Mouse (Mus musculus) erythroblast, embryonic 14.5 days (primary cell): ENCODE results near the gene Wdr63. TPM values are rescaled to one million over a fixed set of nuclear protein-coding genes. Genes with fewer than 3 reads are reported as not detected.

Experiments
- H3K27me3 ChIP-seq: 2 replicates; pipeline ENCODE4 v1.6.1; 2012; ENCODE audit warnings: inconsistent platforms; ENCODE audit not compliant: control insufficient read depth
- H3K36me3 ChIP-seq: 2 replicates; pipeline ENCODE4 v1.6.1; 2012; ENCODE audit warnings: mild to moderate bottlenecking, inconsistent platforms; ENCODE audit not compliant: control insufficient read depth
- H3K4me1 ChIP-seq: 2 replicates; pipeline ENCODE4 v1.6.1; 2012; ENCODE audit warnings: inconsistent platforms; ENCODE audit not compliant: control insufficient read depth
- H3K4me3 ChIP-seq: replicated peaks from 2 replicates; pipeline ENCODE3; 2012; ENCODE audit warnings: moderate library complexity, mild to moderate bottlenecking, inconsistent platforms
- H3K9me3 ChIP-seq: 2 replicates; pipeline ENCODE4 v1.6.1; 2012; ENCODE audit warnings: low read length, inconsistent platforms, mixed read lengths; ENCODE audit not compliant: control insufficient read depth
- GATA1 ChIP-seq: IDR thresholded peaks from 2 replicates; pipeline ENCODE4 v1.6.1; 2012; ENCODE audit warnings: low read length, inconsistent platforms, mixed read lengths
- TAL1 ChIP-seq: IDR thresholded peaks from 3 replicates; pipeline ENCODE4 v1.6.1; 2012; ENCODE audit warnings: low read length, inconsistent platforms, mixed read lengths
- polyA plus RNA-seq: library from polyadenylated mRNA; stranded (reverse); fragments of >175 nt; gene quantifications from 2 replicates; pipeline ENCODE4 v1.2.3, GENCODE M21; 2012

Gene Wdr63
- polyA plus RNA-seq, 1 experiment, result not detected

DNA sequence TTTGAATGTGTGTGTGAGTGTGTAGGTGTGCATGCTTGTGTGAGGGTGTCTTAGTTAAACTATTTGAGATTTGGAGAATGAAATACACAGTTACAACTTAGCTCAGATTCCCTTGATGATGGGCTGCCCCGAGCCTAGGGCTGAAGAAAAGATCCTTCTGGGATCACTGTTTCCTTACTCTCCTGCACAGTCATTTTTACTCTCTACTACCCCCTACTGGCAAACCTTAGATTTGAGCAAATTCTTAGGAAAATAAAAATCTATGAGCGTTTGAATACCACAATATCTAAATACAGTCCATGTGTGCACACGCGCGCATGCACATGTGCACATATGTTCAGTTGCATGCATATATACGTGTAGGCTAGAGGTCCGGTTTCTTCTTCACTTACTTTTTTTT is 35.1 kb downstream of the Wdr63 start:
- no peak for TF ChIP-seq TAL1
- H3K4me3 ChIP-seq, result no peak overlapping the region

GRCm38 (mm10) chr3:146069276-146069675 is 38.7 kb downstream of the Wdr63 start:
- H3K9me3 ChIP-seq, result no peaks in the 10 kb centered on the region
- no peaks in the 10 kb centered on the region for H3K27me3 ChIP-seq
- H3K4me3 ChIP-seq, result no peak overlapping the region
- TF ChIP-seq TAL1 (no peak), GATA1 (no peak)
- H3K4me1 ChIP-seq, result no peaks in the 10 kb centered on the region
- no peaks in the 10 kb centered on the region for H3K36me3 ChIP-seq

More for the DNA sequence above, 35.1 kb downstream of the Wdr63 start:
- H3K4me1 ChIP-seq, result no peaks in the 10 kb centered on the region
- no peaks in the 10 kb centered on the region for H3K27me3 ChIP-seq
- H3K36me3 ChIP-seq, result no peaks in the 10 kb centered on the region
- H3K9me3 ChIP-seq, result no peaks in the 10 kb centered on the region

- H3K4me3 ChIP-seq, result no peak overlapping the region
- TF ChIP-seq GATA1 (no peak), TAL1 (no peak)
- H3K27me3 ChIP-seq, result no peaks in the 10 kb centered on the region
- no peaks in the 10 kb centered on the region for H3K4me1 ChIP-seq
- H3K9me3 ChIP-seq, result no peaks in the 10 kb centered on the region
- H3K36me3 ChIP-seq, result no peaks in the 10 kb centered on the region
Observed at GRCm38 (mm10) chr3:146063146-146063545, 44.8 kb downstream of the Wdr63 start.

GRCm38 (mm10) chr3:146059356-146059926 is 48.5 kb downstream of the Wdr63 start:
- no peak for TF ChIP-seq TAL1
- Histone ChIP-seq H3K4me1 (no peaks in the 10 kb centered on the region), H3K36me3 (no peaks in the 10 kb centered on the region), H3K27me3 (peaks cover 3% of the 10 kb centered on the region; the same call in 1 of the 2 replicates), H3K9me3 (no peaks in the 10 kb centered on the region), H3K4me3 (no peak overlapping the region)

GRCm38 (mm10) chr3:146058263-146058662 is 49.7 kb downstream of the Wdr63 start:
- Histone ChIP-seq H3K9me3 (no peaks in the 10 kb centered on the region), H3K4me1 (no peaks in the 10 kb centered on the region), H3K27me3 (peaks cover 3% of the 10 kb centered on the region; the same call in 1 of the 2 replicates), H3K4me3 (no peak overlapping the region), H3K36me3 (no peaks in the 10 kb centered on the region)
- no peak for TF ChIP-seq GATA1
- no peak for TF ChIP-seq TAL1

GRCm38 (mm10) chr3:146057131-146057530 is 50.8 kb downstream of the Wdr63 start:
- H3K4me1 ChIP-seq, result no peaks in the 10 kb centered on the region
- peaks cover 3% of the 10 kb centered on the region; the same call in 1 of the 2 replicates for H3K27me3 ChIP-seq
- H3K9me3 ChIP-seq, result no peaks in the 10 kb centered on the region
- H3K4me3 ChIP-seq, result no peak overlapping the region
- no peaks in the 10 kb centered on the region for H3K36me3 ChIP-seq
- TF ChIP-seq TAL1, result no peak
- TF ChIP-seq GATA1, result no peak

DNA sequence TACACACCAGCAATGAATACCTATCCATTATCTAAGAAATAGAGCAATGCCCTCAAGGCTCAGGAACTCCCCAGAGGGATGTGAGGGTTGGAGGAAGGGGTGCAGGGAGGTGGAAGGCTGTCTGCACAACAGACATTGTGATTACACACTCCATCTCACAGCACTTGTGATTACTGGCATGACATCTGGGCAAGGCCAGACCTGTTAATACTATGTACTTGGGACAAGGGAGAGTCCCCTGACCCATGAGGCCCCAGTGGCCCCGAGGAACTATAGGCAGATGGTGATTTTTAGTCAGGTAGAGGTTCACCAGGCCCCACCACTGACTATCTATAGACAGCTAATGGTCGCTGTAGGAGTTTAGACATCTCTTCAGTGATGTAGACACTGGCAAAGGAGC is 54.1 kb downstream of the Wdr63 start:
- H3K36me3 ChIP-seq, result no peaks in the 10 kb centered on the region
- H3K9me3 ChIP-seq, result no peaks in the 10 kb centered on the region
- TF ChIP-seq TAL1, result no peak
- TF ChIP-seq GATA1, result no peak
- peaks cover 3% of the 10 kb centered on the region; the same call in 1 of the 2 replicates for H3K27me3 ChIP-seq
- H3K4me1 ChIP-seq, result no peaks in the 10 kb centered on the region
- no peak overlapping the region for H3K4me3 ChIP-seq

DNA sequence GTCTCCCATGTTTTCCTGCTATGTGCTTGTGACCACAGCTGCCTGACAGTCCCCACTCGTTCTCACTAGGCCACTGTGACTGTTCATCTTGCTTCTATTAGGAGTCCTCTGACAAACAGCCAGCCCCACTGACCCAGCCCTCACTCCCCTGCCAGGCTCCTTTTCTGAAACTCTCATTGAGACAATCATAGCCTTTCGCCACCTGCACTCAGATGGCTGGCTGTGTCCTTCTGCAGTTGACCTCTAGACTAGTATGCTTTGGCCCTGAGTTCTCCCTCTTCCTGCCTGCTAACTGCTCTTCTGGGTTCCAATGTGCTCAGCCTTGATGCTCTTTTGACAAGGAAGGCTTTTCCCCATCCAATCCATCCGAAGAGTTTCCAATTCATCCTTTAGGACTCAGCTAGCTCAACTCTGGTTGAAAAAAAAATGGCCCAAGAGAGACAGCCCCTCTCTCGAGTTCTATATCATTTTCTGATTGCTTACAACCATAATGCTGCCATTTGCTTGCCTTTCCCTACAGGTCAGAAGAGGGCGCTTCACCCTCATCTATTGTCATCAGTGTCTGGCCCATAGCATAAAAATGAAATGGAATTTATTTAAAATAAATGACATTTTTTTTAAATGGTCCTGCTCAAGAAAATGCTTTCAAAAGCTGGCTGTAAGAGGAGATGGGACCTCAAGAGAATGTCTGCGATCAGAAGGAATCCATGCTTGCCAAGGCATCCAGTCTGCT is 54.7 kb downstream of the Wdr63 start:
- Histone ChIP-seq H3K27me3 (peaks cover 3% of the 10 kb centered on the region; the same call in 1 of the 2 replicates), H3K4me1 (no peaks in the 10 kb centered on the region), H3K36me3 (no peaks in the 10 kb centered on the region), H3K9me3 (no peaks in the 10 kb centered on the region), H3K4me3 (no peak overlapping the region)
- no peak for TF ChIP-seq GATA1
- no peak for TF ChIP-seq TAL1

DNA sequence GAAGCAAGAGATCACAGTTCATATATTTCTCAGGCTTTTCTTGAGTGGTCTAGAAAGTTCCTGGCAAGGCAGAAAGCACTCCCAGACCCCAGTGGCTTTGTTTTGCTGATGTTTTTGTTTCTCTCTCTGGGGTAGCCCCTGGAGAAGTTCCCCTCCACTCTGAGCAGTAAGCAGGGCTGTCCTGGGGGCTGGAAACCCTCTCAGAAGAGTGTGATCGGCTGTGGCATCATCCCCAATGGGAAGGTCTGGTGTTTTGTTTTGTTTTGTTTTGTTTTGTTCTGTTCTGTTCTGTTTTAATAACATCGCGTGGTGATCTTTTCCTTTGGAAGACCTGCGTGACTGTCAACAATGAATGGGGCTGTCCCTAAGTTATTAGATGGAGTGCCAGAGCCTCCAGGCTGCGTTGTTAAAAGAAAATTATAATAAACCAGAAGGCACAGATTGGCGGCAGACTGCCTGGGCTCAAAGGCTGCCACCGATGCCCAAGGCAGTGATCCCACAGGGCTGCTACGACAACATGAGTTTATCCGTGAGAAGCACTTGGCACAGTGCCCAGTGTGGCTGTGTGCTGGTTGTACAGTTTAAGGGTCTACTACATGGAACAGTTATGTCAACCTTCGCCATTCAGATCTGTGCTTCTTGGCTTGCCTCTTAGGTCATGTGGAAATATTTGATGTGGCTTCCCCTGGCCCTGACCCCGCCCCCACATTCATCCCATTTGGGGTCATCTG is 56.5 kb downstream of the Wdr63 start:
- Histone ChIP-seq H3K27me3 (no peaks in the 10 kb centered on the region), H3K36me3 (no peaks in the 10 kb centered on the region), H3K4me1 (peaks cover 7% of the 10 kb centered on the region), H3K9me3 (no peaks in the 10 kb centered on the region), H3K4me3 (no peak overlapping the region)
- TF ChIP-seq GATA1, result no peak
- TF ChIP-seq TAL1, result no peak
